Comparison of ENCODE assay signal across 10 mouse cellular contexts in the genomic region with DNA sequence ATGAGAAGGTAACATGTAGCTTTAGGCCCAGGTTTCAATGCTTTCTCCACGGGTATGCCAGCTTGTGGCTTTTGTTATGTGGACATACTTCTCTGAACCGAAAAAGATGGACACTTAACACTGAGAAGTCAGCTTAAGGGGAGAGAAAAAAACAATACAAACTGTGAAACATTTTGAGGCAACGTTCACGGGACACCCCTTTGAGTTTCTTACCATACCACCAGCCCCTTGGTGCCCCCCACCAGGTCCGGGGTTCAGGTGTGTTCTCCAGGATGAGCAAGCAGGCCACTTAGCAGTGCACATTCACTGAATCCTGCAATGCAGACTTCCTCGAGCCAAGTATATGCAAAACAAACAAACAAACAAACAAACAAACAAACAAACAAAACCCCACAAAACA. TPM values are rescaled to one million over a fixed set of nuclear protein-coding genes. Genes with fewer than 3 reads are reported as not detected.
A peak's percentile ranks its signal among the peaks of the same experiment; 100 is the strongest.
DNase-seq lines count a peak whose midpoint lies in the region; ATAC-seq and TF ChIP-seq lines count a peak whose summit lies in the region.
"Had no signal": no experiment of that assay in that cellular context is flagged by ENCODE, and none has a peak within 500 bp of the region (broad histone marks: within the 10 kb centered on the region; RNA-seq: fewer than 3 reads in every experiment).

No protein-coding gene starts in this region.

- peaks cover 24% of the 10 kb centered on the region for H3K4me1 ChIP-seq in heart, embryonic 16.5 days (ENCODE audit: control insufficient read depth, insufficient read depth, low read length)
- peaks cover 8% of the 10 kb centered on the region for H3K4me1 ChIP-seq in heart, adult 2 months (ENCODE audit: control insufficient read depth, insufficient read depth, low read length)
- H3K4me1 ChIP-seq in midbrain, embryonic 13.5 days (replicated peaks) = peaks cover 40% of the 10 kb centered on the region
- H3K4me1 ChIP-seq in midbrain, embryonic 16.5 days (ENCODE audit: control insufficient read depth, insufficient read depth, low read length) = peaks cover 16% of the 10 kb centered on the region
- H3K4me1 ChIP-seq in hindbrain, embryonic 14.5 days (replicated peaks; ENCODE audit: control insufficient read depth, insufficient read depth, low read length) = peaks cover 16% of the 10 kb centered on the region
- peaks cover 26% of the 10 kb centered on the region for H3K4me1 ChIP-seq in stomach, embryonic 15.5 days

- no peak overlapping the region; the same call in 1 of the 2 replicates for H3K27ac ChIP-seq in heart, embryonic 16.5 days (ENCODE audit: low read length)
- H3K27ac ChIP-seq in heart, adult 2 months = no peak overlapping the region; the same call in 1 of the 2 replicates
- H3K27ac ChIP-seq in midbrain, embryonic 13.5 days = 0 out of 2 replicates have a peak overlapping the region, but pooled peaks have one; percentile 56
- H3K27ac ChIP-seq in midbrain, embryonic 16.5 days (ENCODE audit: low read length) = no peak overlapping the region
- no peak overlapping the region for H3K27ac ChIP-seq in hindbrain, embryonic 14.5 days
- no peak overlapping the region for H3K27ac ChIP-seq in stomach, embryonic 15.5 days

- ATAC-seq in heart, embryonic 16.5 days (replicated peaks; ENCODE audit: extremely low read depth, insufficient read depth, low FRiP score) = no peak
- no peak for ATAC-seq in midbrain, embryonic 13.5 days
- no peak for ATAC-seq in midbrain, embryonic 16.5 days
- ATAC-seq in hindbrain, embryonic 14.5 days (ENCODE audit: low FRiP score) = no peak
- ATAC-seq in stomach, embryonic 15.5 days (ENCODE audit: insufficient read depth, low FRiP score, low read depth) = no peak
- no peak for ATAC-seq in frontal cortex, adult (ENCODE audit: low TSS enrichment)
- ATAC-seq: inflammation-experienced regulatory T-cells, adult 6 months had no signal

- intact Hi-C loops in heart, adult 2 months (cut with DNase I) = loop anchor here (5.0 kb wide), 1 partner anchor 183 kb away; a partner anchor contains a TSS

- H3K9ac ChIP-seq in heart, embryonic 16.5 days (ENCODE audit: low read length) = peak overlapping the region; percentile 69
- H3K9ac ChIP-seq in heart, adult 2 months (ENCODE audit: low read depth, low read length) = no peak overlapping the region
- no peak overlapping the region for H3K9ac ChIP-seq in midbrain, embryonic 13.5 days (replicated peaks)
- H3K9ac ChIP-seq in midbrain, embryonic 16.5 days (ENCODE audit: low read depth, low read length) = no peak overlapping the region
- H3K9ac ChIP-seq in hindbrain, embryonic 14.5 days = 0 out of 2 replicates have a peak overlapping the region, but pooled peaks have one; percentile 16
- H3K9ac ChIP-seq in stomach, embryonic 15.5 days = no peak overlapping the region

- TF ChIP-seq POLR2A in heart, adult 2 months (IDR thresholded peaks at IDR 0.05; ENCODE audit: insufficient read depth, low read depth, low read length) = no peak

- WGBS in heart, embryonic 16.5 days = 53% methylated on average over 6 of the region's 6 CpGs
- WGBS in heart, adult 2 months = 61% methylated on average over 6 of the region's 6 CpGs
- WGBS in midbrain, embryonic 13.5 days = 49% methylated on average over 6 of the region's 6 CpGs
- WGBS in midbrain, embryonic 16.5 days = 46% methylated on average over 6 of the region's 6 CpGs
- WGBS in hindbrain, embryonic 14.5 days = 61% methylated on average over 6 of the region's 6 CpGs
- 58% methylated on average over 6 of the region's 6 CpGs for WGBS in stomach, embryonic 15.5 days

- H3K36me3 ChIP-seq in heart, embryonic 16.5 days (ENCODE audit: control insufficient read depth, insufficient read depth) = no peaks in the 10 kb centered on the region
- no peaks in the 10 kb centered on the region for H3K36me3 ChIP-seq in heart, adult 2 months (ENCODE audit: control insufficient read depth, insufficient read depth, low read length)
- no peaks in the 10 kb centered on the region for H3K36me3 ChIP-seq in midbrain, embryonic 13.5 days
- H3K36me3 ChIP-seq in midbrain, embryonic 16.5 days (ENCODE audit: control insufficient read depth, insufficient read depth, low read length) = no peaks in the 10 kb centered on the region
- H3K36me3 ChIP-seq in hindbrain, embryonic 14.5 days (replicated peaks; ENCODE audit: control insufficient read depth, insufficient read depth) = no peaks in the 10 kb centered on the region
- H3K36me3 ChIP-seq in stomach, embryonic 15.5 days = no peaks in the 10 kb centered on the region

- no peak for TF ChIP-seq CTCF in heart, adult 2 months (IDR thresholded peaks at IDR 0.05)

- no peaks in the 10 kb centered on the region for H3K9me3 ChIP-seq in heart, embryonic 16.5 days (replicated peaks; ENCODE audit: control insufficient read depth, low read length)
- H3K9me3 ChIP-seq in midbrain, embryonic 13.5 days = no peaks in the 10 kb centered on the region
- no peaks in the 10 kb centered on the region for H3K9me3 ChIP-seq in midbrain, embryonic 16.5 days (replicated peaks; ENCODE audit: control insufficient read depth, low read length, poor library complexity, severe bottlenecking)
- no peaks in the 10 kb centered on the region for H3K9me3 ChIP-seq in hindbrain, embryonic 14.5 days (ENCODE audit: control insufficient read depth, low read length)
- H3K9me3 ChIP-seq in stomach, embryonic 15.5 days = no peaks in the 10 kb centered on the region

- H3K27me3 ChIP-seq in heart, embryonic 16.5 days (ENCODE audit: control insufficient read depth, insufficient read depth, low read length) = no peaks in the 10 kb centered on the region
- H3K27me3 ChIP-seq in heart, adult 2 months (ENCODE audit: control insufficient read depth, insufficient read depth, low read length) = no peaks in the 10 kb centered on the region
- H3K27me3 ChIP-seq in midbrain, embryonic 13.5 days = no peaks in the 10 kb centered on the region
- H3K27me3 ChIP-seq in midbrain, embryonic 16.5 days (ENCODE audit: control insufficient read depth, insufficient read depth, low read depth, low read length) = no peaks in the 10 kb centered on the region
- no peaks in the 10 kb centered on the region for H3K27me3 ChIP-seq in hindbrain, embryonic 14.5 days (ENCODE audit: control insufficient read depth, insufficient read depth, low read length)
- no peaks in the 10 kb centered on the region for H3K27me3 ChIP-seq in stomach, embryonic 15.5 days (replicated peaks)

- DNase-seq in heart, adult 2 months = no peak
- DNase-seq in hindbrain, embryonic 14.5 days (ENCODE audit: low spot score) = no peak
- DNase-seq in right cerebral cortex, adult 2 months (ENCODE audit: low spot score in 2 of 2) = no peak

- H3K79me2 ChIP-seq in heart, adult 2 months (replicated peaks; ENCODE audit: control insufficient read depth, insufficient read depth, low read length) = peaks cover under 1% of the 10 kb centered on the region; the same call in 1 of the 2 replicates

- H3K4me3 ChIP-seq in heart, embryonic 16.5 days (ENCODE audit: low read length) = no peak overlapping the region
- H3K4me3 ChIP-seq in heart, adult 2 months = no peak overlapping the region
- H3K4me3 ChIP-seq in midbrain, embryonic 13.5 days (replicated peaks) = no peak overlapping the region
- no peak overlapping the region for H3K4me3 ChIP-seq in midbrain, embryonic 16.5 days (ENCODE audit: low read depth, low read length)
- H3K4me3 ChIP-seq in hindbrain, embryonic 14.5 days (replicated peaks; ENCODE audit: low read length) = no peak overlapping the region
- H3K4me3 ChIP-seq in stomach, embryonic 15.5 days (replicated peaks) = no peak overlapping the region

- H3K4me2 ChIP-seq in heart, embryonic 16.5 days (ENCODE audit: low read depth, low read length) = peak overlapping the region; percentile 82; the same call in 1 of the 2 replicates
- no peak overlapping the region for H3K4me2 ChIP-seq in midbrain, embryonic 13.5 days (replicated peaks)
- H3K4me2 ChIP-seq in midbrain, embryonic 16.5 days (ENCODE audit: low read length) = no peak overlapping the region; the same call in 1 of the 2 replicates
- H3K4me2 ChIP-seq in hindbrain, embryonic 14.5 days (replicated peaks) = peak overlapping the region; percentile 50; the same call in 1 of the 2 replicates
- peak overlapping the region; percentile 72; the same call in 1 of the 2 replicates for H3K4me2 ChIP-seq in stomach, embryonic 15.5 days

- no peak for TF ChIP-seq EP300 in heart, adult 2 months (IDR thresholded peaks at IDR 0.05; ENCODE audit: insufficient read depth, low read depth, low read length)

RNA-seq across cellular contexts. Expression of a gene that starts 14.5 kb away (rescaled TPM):
- 28.7 and 40.7 TPM in 2 replicates for polyA plus RNA-seq in heart, embryonic 16.5 days (2015; fragmentation: Nextera tagmentation; extraction: Ambion mirVana)
- total RNA-seq in heart, adult 2 months (2021) = 10 to 100 TPM; 38.7 to 49.6 TPM
- 20.9 and 29.7 TPM in 2 replicates for polyA plus RNA-seq in heart, adult 2 months (2012; rRNA removed)
- 32.4 and 50.7 TPM in 2 replicates for polyA plus RNA-seq in midbrain, embryonic 13.5 days (2015; fragmentation: Nextera tagmentation; extraction: Ambion mirVana)
- polyA plus RNA-seq in midbrain, embryonic 16.5 days (2015; fragmentation: Nextera tagmentation; extraction: Ambion mirVana) = 37.2 and 40.8 TPM in 2 replicates
- polyA plus RNA-seq in hindbrain, embryonic 14.5 days (2014; fragmentation: Nextera tagmentation; extraction: Ambion mirVana) = 50.4 and 51.1 TPM in 2 replicates
- polyA plus RNA-seq in stomach, embryonic 15.5 days (2015; fragmentation: Nextera tagmentation; extraction: Ambion mirVana) = 36.1 and 37.8 TPM in 2 replicates

RNA-seq across cellular contexts. Expression of a gene that starts 46.7 kb away (rescaled TPM):
- polyA plus RNA-seq in heart, embryonic 16.5 days (2015; fragmentation: Nextera tagmentation; extraction: Ambion mirVana) = 3.5 TPM in 1 of 2 replicates, not detected in the other
- total RNA-seq in heart, adult 2 months (2021) = not detected
- polyA plus RNA-seq in heart, adult 2 months (2012; rRNA removed) = not detected in 2 replicates
- not detected in 2 replicates for polyA plus RNA-seq in midbrain, embryonic 13.5 days (2015; fragmentation: Nextera tagmentation; extraction: Ambion mirVana)
- polyA plus RNA-seq in midbrain, embryonic 16.5 days (2015; fragmentation: Nextera tagmentation; extraction: Ambion mirVana) = not detected in 2 replicates
- polyA plus RNA-seq in hindbrain, embryonic 14.5 days (2014; fragmentation: Nextera tagmentation; extraction: Ambion mirVana) = 3.9 TPM in 1 of 2 replicates, not detected in the other
- 2.5 TPM in 1 of 2 replicates, not detected in the other for polyA plus RNA-seq in stomach, embryonic 15.5 days (2015; fragmentation: Nextera tagmentation; extraction: Ambion mirVana)
- polyA plus RNA-seq: inflammation-experienced regulatory T-cells, adult 6 months; lung, embryonic 16.5 days had no signal

Comparison
In these comparisons a context has a peak if more than half of its experiments do, and no peak if none do; other contexts are left out.
1. H3K9ac ChIP-seq: peak in heart, embryonic 16.5 days (single experiment) and hindbrain, embryonic 14.5 days (single experiment); none in heart, adult 2 months (single experiment), midbrain, embryonic 13.5 days (single experiment), midbrain, embryonic 16.5 days (single experiment) and stomach, embryonic 15.5 days (single experiment).
2. H3K4me2 ChIP-seq: peak in heart, embryonic 16.5 days (single experiment), hindbrain, embryonic 14.5 days (single experiment) and stomach, embryonic 15.5 days (single experiment); none in midbrain, embryonic 13.5 days (single experiment) and midbrain, embryonic 16.5 days (single experiment).